Mouse (Mus musculus): ENCODE results near the gene Tnks1bp1. TPM values are rescaled to one million over a fixed set of nuclear protein-coding genes. Genes with fewer than 3 reads are reported as not detected.

Tnks1bp1 gene
- total RNA-seq, 1 experiment from 2014 or later, result 10.6 TPM

Other genes starting within 250 kb of the Tnks1bp1 start
- gene Ube2l6, start 249.2 kb upstream of the Tnks1bp1 start, total RNA-seq (2017), result 95.3 and 99.8 TPM in 2 replicates
- not detected in 2 replicates for gene Smtnl1, start 225.4 kb upstream of the Tnks1bp1 start, total RNA-seq (2017)
- 10.0 and 10.3 TPM in 2 replicates for gene Timm10, start 221.0 kb upstream of the Tnks1bp1 start, total RNA-seq (2017)
- 3.4 and 4.7 TPM in 2 replicates for gene Slc43a1, start 209.2 kb upstream of the Tnks1bp1 start, total RNA-seq (2017)
- gene Rtn4rl2, start 161.3 kb upstream of the Tnks1bp1 start, total RNA-seq (2017), result not detected in 2 replicates
- gene Slc43a3, start 111.4 kb upstream of the Tnks1bp1 start, total RNA-seq (2017), result 2.7 and 2.9 TPM in 2 replicates
- gene Prg2, start 67.6 kb upstream of the Tnks1bp1 start, total RNA-seq (2017), result 0.93 TPM in 1 of 2 replicates, not detected in the other
- gene Prg3, start 59.8 kb upstream of the Tnks1bp1 start, total RNA-seq (2017), result not detected in 2 replicates
- gene Ssrp1, start 10.8 kb upstream of the Tnks1bp1 start, total RNA-seq (2017), result 133 and 139 TPM in 2 replicates
- gene P2rx3, start 10.6 kb upstream of the Tnks1bp1 start, total RNA-seq (2017), result not detected in 2 replicates
- gene Aplnr, start 88.2 kb downstream of the Tnks1bp1 start, total RNA-seq (2017), result 0.47 TPM in 1 of 2 replicates, not detected in the other
- not detected in 2 replicates for gene Lrrc55, start 149.2 kb downstream of the Tnks1bp1 start, total RNA-seq (2017)